Mouse (Mus musculus) WW6 (cell line): ENCODE measurements around the gene Pde4d.

ENCODE experiments used
- DNase-seq: peaks from one replicate; pipeline ENCODE4 v3.0.0-alpha.2; 2013; ENCODE audit warnings: low read depth, low spot score

The Pde4d gene

GRCm38 (mm10) chr13:109756854-109757253, 1307.1 kb downstream of the Pde4d start:
- DNase-seq = no peak

- DNase-seq = no peak
Observed at GRCm38 (mm10) chr13:109759201-109759600, 1309.5 kb downstream of the Pde4d start.

GRCm38 (mm10) chr13:109761081-109761480, 1311.3 kb downstream of the Pde4d start:
- no peak for DNase-seq

DNA sequence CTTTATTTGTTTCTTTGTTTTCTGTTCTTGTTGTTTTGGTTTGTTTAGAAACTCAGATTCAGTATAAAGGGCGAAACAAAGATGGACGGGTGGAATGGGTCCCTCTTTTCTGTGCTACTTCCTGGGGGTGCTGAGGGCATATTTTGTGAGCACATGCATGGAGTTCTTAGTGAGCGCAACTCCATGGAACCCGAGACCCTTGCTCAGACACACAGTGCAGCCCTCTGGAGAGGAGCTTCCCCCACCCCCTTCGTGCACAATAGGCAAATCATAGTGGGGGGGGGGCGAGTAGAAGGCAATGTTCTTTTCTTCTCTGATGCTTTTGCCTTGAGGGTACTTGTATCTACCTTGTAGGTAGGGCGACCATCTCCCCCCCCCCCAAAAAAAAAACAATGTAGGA, 1325.0 kb downstream of the Pde4d start:
- no peak for DNase-seq

DNA sequence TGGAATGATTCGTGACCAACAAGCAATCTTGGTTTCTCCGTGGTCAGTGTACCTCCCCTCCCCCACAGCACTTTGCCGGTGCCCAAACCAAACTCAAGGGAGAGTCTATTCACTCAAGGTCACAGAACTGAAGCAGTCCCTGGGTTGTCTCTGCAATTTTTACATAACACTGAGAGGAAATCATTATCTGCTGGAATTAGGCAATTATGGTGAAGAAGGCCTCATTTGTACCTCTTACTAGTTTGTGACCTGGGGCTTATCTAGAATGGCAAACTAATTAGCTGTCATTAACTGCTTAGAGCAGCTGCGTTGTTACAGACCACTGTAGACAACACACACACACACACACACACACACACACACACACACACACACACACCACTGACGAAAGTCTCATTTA, 1325.4 kb downstream of the Pde4d start:
- no peak for DNase-seq

DNA sequence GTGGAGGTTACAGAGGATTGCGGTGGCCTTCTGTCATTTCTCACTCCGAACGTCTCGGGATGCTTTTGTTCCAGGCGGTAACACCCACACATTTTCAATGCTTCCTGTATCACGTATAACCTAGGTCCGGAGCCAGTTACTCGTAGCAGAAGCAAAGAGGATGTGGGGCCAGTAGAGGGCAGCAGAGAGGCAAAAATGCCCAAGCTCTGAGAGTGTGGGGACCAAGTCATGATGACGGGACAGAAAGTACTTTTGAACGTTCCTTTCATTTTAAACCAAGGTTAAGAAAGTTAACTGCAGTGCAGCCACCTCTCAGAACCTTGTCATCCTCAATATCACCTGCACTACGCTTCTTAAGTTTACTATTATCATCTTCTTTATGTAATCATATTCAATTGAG, 1326.4 kb downstream of the Pde4d start:
- peak; percentile 90 for DNase-seq

DNA sequence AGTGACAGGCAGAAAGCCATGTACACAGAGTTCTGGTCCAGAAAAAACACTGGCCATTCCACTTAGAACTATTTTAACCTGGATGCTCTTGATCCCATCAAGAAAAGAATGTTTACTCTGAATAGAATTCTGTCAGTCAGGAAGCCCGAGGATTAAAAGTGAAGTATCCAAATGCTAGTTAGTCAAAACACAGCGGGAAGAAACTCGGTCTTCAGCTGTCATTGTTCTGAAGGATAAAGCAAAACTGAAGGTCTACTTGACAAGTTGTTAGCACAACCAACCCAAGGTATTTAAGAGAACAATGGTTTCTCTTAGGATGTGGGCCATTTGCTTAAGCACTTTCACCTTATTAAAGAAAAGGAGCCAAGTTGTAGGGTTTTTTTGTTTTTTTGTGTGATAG, 1327.2 kb downstream of the Pde4d start:
- no peak for DNase-seq

GRCm38 (mm10) chr13:109777441-109777840, 1327.7 kb downstream of the Pde4d start:
- no peak for DNase-seq

DNA sequence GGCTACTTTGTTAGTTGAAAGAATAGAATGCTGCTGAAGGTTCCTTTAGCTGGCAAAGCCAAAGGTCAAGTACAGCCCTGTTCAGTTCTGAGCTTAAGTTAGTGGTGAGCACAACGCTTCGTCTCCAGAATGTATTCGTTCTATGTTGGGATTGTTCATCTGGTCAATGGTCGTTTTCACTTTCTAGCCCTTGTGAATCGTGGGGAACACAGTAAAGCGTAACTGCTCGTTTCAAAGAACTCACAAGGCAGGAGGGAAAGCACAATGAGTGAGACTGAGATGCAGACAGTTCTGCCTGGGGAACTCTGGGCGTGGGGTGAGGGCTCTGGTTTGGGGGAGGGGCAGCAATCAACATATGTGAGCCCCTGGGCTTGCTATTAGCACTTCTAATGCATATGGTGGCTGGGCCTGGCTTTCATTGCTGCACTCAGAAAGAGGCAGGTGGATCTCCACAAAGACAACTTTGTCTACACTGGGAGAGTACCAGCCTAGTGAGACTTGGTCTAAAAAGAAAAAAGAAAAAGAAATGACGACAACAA, 1328.6 kb downstream of the Pde4d start:
- no peak for DNase-seq

GRCm38 (mm10) chr13:109781466-109781865, 1331.7 kb downstream of the Pde4d start:
- DNase-seq = no peak

DNA sequence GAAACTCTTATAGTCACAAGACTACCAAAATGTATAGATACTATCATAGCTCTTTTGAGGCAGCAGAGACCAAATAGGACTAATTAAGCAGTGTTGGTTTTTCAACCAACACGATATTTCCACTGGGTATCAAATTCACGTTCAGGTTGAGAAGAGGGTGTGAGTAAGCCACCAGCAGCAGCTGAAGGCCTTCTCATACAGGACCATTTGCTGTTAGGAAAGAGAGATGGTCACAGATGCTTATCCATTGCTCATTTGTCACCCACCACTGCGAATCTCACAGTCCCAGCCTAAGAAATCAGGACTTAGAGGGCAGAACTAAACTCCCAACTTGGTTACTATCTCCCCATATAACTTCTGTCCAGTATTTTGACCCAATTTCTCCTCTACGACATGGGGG, 1338.9 kb downstream of the Pde4d start:
- no peak for DNase-seq

- DNase-seq = no peak
Observed at GRCm38 (mm10) chr13:109789151-109789550, 1339.4 kb downstream of the Pde4d start.

DNA sequence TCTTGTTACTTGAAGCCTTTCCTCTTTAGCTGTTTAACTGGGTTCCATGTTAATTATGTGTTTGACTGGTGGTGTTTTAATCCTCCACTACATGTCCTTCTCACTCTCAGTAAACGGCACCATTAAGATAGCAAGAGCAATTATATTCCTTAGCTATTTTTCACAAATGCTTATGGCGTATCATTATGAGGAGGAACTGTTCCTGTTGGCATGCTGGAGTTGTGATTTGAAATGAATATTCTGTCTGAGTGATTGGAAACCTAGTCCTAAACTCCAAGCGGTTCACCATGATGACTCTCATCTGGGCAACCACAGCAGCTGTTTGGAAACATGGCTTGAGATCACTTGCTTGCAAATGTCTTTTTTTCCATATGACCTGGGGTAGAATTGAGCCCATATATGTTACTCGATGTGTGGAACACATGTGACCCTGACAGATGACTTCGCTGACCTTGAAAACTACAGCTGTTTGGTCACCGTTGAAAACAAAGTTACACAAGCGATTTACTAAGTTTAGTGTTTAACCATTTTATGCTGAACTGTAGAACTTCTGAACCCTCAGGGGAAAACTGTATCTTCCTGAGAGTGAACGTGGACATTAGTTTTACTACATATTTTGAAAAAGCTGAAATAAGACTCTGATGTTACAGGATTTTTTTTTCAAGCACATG, 1340.4 kb downstream of the Pde4d start:
- DNase-seq = no peak

DNA sequence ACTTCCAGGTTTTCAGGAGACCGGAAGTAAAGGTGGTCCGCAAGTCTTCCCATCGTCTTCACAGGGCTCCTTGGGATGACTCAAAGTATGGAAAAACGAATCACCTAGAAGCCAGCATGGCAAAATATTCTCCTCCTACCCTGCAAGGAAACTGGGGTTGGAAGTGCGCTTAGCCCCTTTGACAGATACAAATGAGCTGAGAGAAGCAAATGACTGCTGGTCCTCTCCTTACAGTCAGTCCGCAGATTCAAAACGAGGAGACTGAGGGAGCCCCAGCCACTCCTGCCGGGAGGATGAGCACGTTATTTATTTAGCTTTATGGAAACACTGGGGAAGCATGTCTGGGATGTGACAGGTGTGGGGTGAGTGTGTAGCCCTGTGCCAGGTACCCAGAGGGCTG, 1344.2 kb downstream of the Pde4d start:
- DNase-seq = no peak

DNA sequence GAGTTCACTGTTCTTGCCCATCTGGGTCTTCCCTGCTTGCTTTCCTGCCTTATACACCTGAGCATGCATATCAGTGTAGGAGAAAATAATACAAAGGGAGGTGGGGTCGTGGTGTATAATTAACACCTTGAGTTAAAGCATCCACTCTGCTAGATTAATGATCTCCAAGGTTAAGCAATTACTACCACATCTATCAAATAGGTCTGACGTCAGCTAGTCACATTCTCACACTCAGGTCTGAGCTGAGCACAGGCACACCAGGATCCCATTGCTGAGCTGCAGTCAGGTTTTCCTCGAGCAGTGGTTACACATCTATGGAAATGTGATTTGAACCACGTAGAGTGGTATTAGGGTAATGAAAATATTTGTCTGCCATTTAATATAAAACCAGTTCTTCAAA, 1348.9 kb downstream of the Pde4d start:
- DNase-seq = no peak

GRCm38 (mm10) chr13:109802201-109802600, 1352.5 kb downstream of the Pde4d start:
- no peak for DNase-seq

DNA sequence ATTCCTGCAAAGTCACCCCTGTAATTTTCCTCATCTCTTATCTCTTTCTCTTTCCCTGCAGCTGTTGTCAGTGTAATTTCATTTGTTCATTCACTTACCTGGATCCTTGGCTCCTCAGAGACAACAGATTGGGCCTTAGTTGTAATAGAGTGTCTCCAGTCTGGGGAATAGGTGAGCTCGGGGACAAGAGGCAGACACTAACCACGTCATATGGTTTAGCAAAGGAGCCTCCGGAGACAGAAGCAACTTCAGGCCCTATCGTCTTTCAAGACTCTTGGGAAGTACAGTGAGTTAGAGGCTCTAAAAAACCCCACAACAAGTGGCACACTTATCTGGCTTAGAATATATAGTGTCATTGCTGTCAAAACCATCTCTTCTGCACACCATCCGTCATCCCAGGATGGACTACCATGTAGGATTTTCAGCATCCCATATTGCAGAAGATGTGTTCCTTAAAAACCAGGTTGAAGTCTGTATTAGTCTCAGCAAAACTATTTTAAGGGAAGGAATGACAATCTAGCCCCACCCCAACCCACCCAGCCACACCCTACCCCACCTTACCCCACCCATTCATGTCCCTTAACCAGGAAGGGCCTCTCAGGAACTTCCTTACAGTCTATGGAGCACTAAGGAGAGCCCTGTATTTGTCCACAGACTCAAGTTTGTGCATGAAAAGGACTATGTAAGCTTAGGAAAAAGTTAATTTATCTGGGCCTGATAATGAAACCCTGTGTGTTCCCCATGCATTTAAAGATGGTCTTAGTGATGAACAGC, 1356.6 kb downstream of the Pde4d start:
- no peak for DNase-seq

- no peak for DNase-seq
Observed at GRCm38 (mm10) chr13:109807036-109807435, 1357.3 kb downstream of the Pde4d start.

- no peak for DNase-seq
Observed at GRCm38 (mm10) chr13:109807446-109807845, 1357.7 kb downstream of the Pde4d start.

DNA sequence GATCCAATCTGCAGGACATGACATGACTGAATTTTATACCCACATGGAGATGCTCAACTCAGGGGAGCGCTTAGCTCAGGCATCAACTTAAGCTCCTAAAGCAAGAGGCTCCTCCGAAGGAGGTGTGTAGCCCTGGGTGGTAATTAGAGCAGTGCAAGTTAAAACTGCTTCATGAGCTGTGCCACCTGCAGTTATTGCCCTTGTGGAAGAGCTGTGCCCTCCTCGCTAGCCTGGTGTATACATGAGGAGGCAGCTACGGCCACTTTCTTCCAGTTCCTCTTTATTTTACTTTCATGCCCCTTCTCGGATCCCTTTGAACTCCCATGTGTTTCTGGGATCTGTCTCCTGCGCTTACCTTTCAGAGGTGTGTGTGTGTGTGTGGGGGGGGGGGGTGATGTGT, 1358.3 kb downstream of the Pde4d start:
- DNase-seq = no peak

DNA sequence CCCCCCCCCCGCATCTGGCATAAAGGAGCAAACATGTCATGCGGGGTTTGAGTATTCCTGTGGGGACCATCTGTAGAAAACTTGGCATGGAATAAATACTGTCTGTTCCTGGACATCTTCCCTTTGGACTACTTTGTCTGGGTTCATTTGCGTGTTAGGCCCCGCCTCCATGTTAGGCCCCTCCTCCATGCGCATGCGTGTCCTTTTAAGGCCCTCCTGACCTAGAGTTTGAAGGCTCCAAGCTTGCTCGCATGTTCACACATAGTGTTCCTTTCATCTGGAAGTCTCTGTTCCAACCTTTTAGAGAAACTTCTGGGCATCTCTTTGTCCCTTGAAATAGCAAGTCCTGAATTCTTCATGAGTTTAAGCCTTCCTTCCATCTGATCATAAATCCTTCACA, 1359.2 kb downstream of the Pde4d start:
- no peak for DNase-seq

DNA sequence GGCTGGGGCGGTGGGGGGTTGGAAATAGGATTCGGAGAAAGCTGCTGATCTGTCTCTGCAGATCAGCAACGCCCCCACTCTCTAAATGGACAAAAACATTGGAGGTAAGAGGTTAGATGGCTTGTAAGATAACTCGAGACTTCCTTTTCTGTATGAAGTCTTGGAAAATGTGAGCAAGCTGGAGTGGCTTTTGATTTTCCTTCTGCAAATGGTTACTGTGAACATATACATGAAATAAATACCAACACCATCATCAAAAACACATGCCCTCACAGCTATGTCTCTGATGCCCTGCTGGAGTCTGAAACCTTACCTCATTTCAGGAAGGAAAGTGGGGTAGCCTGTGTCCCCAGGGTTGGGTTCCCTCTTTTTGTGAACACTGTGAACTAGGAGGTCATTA, 1359.9 kb downstream of the Pde4d start:
- no peak for DNase-seq

GRCm38 (mm10) chr13:109813924-109814323, 1364.2 kb downstream of the Pde4d start:
- no peak for DNase-seq
